Mouse (Mus musculus) cerebellum, postnatal 4 days (tissue): ENCODE data around the gene Fchsd2.

Experiments
- DNase-seq, 2 experiments: peaks; one replicate each; pipeline ENCODE4 v3.0.0; 2022; ENCODE audit warnings: low spot score in 2 of 2, mixed read lengths in 1 of 2

Fchsd2 gene

GRCm38 (mm10) chr7:101072123-101072740, 20.4 kb upstream of the Fchsd2 start:
- no peak for DNase-seq

- no peak for DNase-seq
Observed at GRCm38 (mm10) chr7:101074170-101074767, 18.4 kb upstream of the Fchsd2 start.

- no peak for DNase-seq
Observed at GRCm38 (mm10) chr7:101083562-101084166, 9.0 kb upstream of the Fchsd2 start.

- no peak for DNase-seq
Observed at GRCm38 (mm10) chr7:101084816-101085456, 7.7 kb upstream of the Fchsd2 start.

GRCm38 (mm10) chr7:101085779-101086178, 6.9 kb upstream of the Fchsd2 start:
- no peak for DNase-seq

GRCm38 (mm10) chr7:101088687-101089086, 4.0 kb upstream of the Fchsd2 start:
- DNase-seq = no peak

- no peak for DNase-seq
Observed at GRCm38 (mm10) chr7:101089242-101089641, 3.4 kb upstream of the Fchsd2 start.

GRCm38 (mm10) chr7:101093231-101093630, 568 bp downstream of the Fchsd2 start:
- DNase-seq = no peak

GRCm38 (mm10) chr7:101094746-101095145, 2.1 kb downstream of the Fchsd2 start:
- no peak for DNase-seq

GRCm38 (mm10) chr7:101095560-101095959, 2.9 kb downstream of the Fchsd2 start:
- no peak for DNase-seq

GRCm38 (mm10) chr7:101096576-101096975, 3.9 kb downstream of the Fchsd2 start:
- DNase-seq = no peak

- no peak for DNase-seq
Observed at GRCm38 (mm10) chr7:101097084-101097483, 4.4 kb downstream of the Fchsd2 start.

GRCm38 (mm10) chr7:101099981-101100380, 7.3 kb downstream of the Fchsd2 start:
- no peak for DNase-seq

- peak in 1 of 2 experiments; percentile 64 for DNase-seq
Observed at GRCm38 (mm10) chr7:101101156-101101691, 8.6 kb downstream of the Fchsd2 start.

- DNase-seq = no peak
Observed at GRCm38 (mm10) chr7:101106666-101107065, 14.0 kb downstream of the Fchsd2 start.

GRCm38 (mm10) chr7:101107073-101107810, 14.6 kb downstream of the Fchsd2 start:
- no peak for DNase-seq

GRCm38 (mm10) chr7:101107968-101108652, 15.4 kb downstream of the Fchsd2 start:
- peak; percentile 99 to 100 for DNase-seq

GRCm38 (mm10) chr7:101108653-101109005, 16.0 kb downstream of the Fchsd2 start:
- no peak for DNase-seq

- DNase-seq = peak in 1 of 2 experiments; percentile 27
Observed at GRCm38 (mm10) chr7:101109006-101109855, 16.6 kb downstream of the Fchsd2 start.

GRCm38 (mm10) chr7:101109856-101110350, 17.2 kb downstream of the Fchsd2 start:
- DNase-seq = peak in 1 of 2 experiments; percentile 33
